Mouse (Mus musculus): ENCODE results near the gene Apba2. TPM values are rescaled to one million over a fixed set of nuclear protein-coding genes. Genes with fewer than 3 reads are reported as not detected.
A peak's percentile ranks its signal among the peaks of the same experiment; 100 is the strongest.

The Apba2 gene
- 188 and 204 TPM in 2 replicates for polyA plus RNA-seq (2012; rRNA removed)

- peak; percentile 42 for TF ChIP-seq CTCF (IDR thresholded peaks at IDR 0.05; ENCODE audit: extremely low read depth, insufficient read depth, low read length)
- TF ChIP-seq POLR2A (IDR thresholded peaks at IDR 0.05; ENCODE audit: extremely low read depth, insufficient read depth, low read length), result peak; percentile 34; the same call in 1 of the 2 replicates
- Histone ChIP-seq H3K4me3 (ENCODE audit: insufficient read depth, low read length) (peak within 1 kb of the TSS; percentile 75), H3K27ac (ENCODE audit: insufficient read depth, low read length) (peak within 1 kb of the TSS; percentile 97), H3K4me1 (ENCODE audit: control insufficient read depth, insufficient read depth, low read length) (peaks cover 14% of the 10 kb centered on the region)
Measured at GRCm38 (mm10) chr7:64501536-64502270, at the start of gene Apba2. Gene Apba2 (plus strand): TSS chr7:64501706.

- Histone ChIP-seq H3K4me1 (ENCODE audit: control insufficient read depth, insufficient read depth, low read length) (peaks cover 4% of the 10 kb centered on the region), H3K4me3 (ENCODE audit: insufficient read depth, low read length) (no peak overlapping the region), H3K27ac (ENCODE audit: insufficient read depth, low read length) (no peak overlapping the region; the same call in 1 of the 2 replicates)
- TF ChIP-seq POLR2A (IDR thresholded peaks at IDR 0.05; ENCODE audit: extremely low read depth, insufficient read depth, low read length) (no peak), CTCF (IDR thresholded peaks at IDR 0.05; ENCODE audit: extremely low read depth, insufficient read depth, low read length) (no peak)
Measured at GRCm38 (mm10) chr7:64451861-64452382, 49.6 kb upstream of the Apba2 start.

GRCm38 (mm10) chr7:64452471-64453222 lies 48.9 kb upstream of the Apba2 start:
- no peak overlapping the region for H3K27ac ChIP-seq (ENCODE audit: insufficient read depth, low read length)
- TF ChIP-seq CTCF (IDR thresholded peaks at IDR 0.05; ENCODE audit: extremely low read depth, insufficient read depth, low read length) (no peak), POLR2A (IDR thresholded peaks at IDR 0.05; ENCODE audit: extremely low read depth, insufficient read depth, low read length) (no peak)
- H3K4me1 ChIP-seq (ENCODE audit: control insufficient read depth, insufficient read depth, low read length), result peaks cover 4% of the 10 kb centered on the region
- H3K4me3 ChIP-seq (ENCODE audit: insufficient read depth, low read length), result no peak overlapping the region

GRCm38 (mm10) chr7:64456176-64456575 lies 45.3 kb upstream of the Apba2 start:
- Histone ChIP-seq H3K4me1 (ENCODE audit: control insufficient read depth, insufficient read depth, low read length) (peaks cover 4% of the 10 kb centered on the region), H3K27ac (ENCODE audit: insufficient read depth, low read length) (no peak overlapping the region)
- TF ChIP-seq CTCF (IDR thresholded peaks at IDR 0.05; ENCODE audit: extremely low read depth, insufficient read depth, low read length) (no peak), POLR2A (IDR thresholded peaks at IDR 0.05; ENCODE audit: extremely low read depth, insufficient read depth, low read length) (no peak)

GRCm38 (mm10) chr7:64456676-64457075 lies 44.8 kb upstream of the Apba2 start:
- TF ChIP-seq CTCF (IDR thresholded peaks at IDR 0.05; ENCODE audit: extremely low read depth, insufficient read depth, low read length), result no peak
- Histone ChIP-seq H3K4me1 (ENCODE audit: control insufficient read depth, insufficient read depth, low read length) (peaks cover 2% of the 10 kb centered on the region), H3K27ac (ENCODE audit: insufficient read depth, low read length) (no peak overlapping the region), H3K4me3 (ENCODE audit: insufficient read depth, low read length) (no peak overlapping the region)

More at GRCm38 (mm10) chr7:64456176-64456575, 45.3 kb upstream of the Apba2 start:
- H3K4me3 ChIP-seq (ENCODE audit: insufficient read depth, low read length), result no peak overlapping the region

- no peaks in the 10 kb centered on the region for H3K4me1 ChIP-seq (ENCODE audit: control insufficient read depth, insufficient read depth, low read length)
- TF ChIP-seq CTCF (IDR thresholded peaks at IDR 0.05; ENCODE audit: extremely low read depth, insufficient read depth, low read length) (no peak), POLR2A (IDR thresholded peaks at IDR 0.05; ENCODE audit: extremely low read depth, insufficient read depth, low read length) (no peak)
- no peak overlapping the region for H3K4me3 ChIP-seq (ENCODE audit: insufficient read depth, low read length)
- H3K27ac ChIP-seq (ENCODE audit: insufficient read depth, low read length), result no peak overlapping the region
Measured at GRCm38 (mm10) chr7:64457811-64458210, 43.7 kb upstream of the Apba2 start.

GRCm38 (mm10) chr7:64497438-64497837 lies 4.1 kb upstream of the Apba2 start:
- H3K4me1 ChIP-seq (ENCODE audit: control insufficient read depth, insufficient read depth, low read length), result no peaks in the 10 kb centered on the region
- TF ChIP-seq CTCF (IDR thresholded peaks at IDR 0.05; ENCODE audit: extremely low read depth, insufficient read depth, low read length) (peak; percentile 64), POLR2A (IDR thresholded peaks at IDR 0.05; ENCODE audit: extremely low read depth, insufficient read depth, low read length) (no peak)
- no peak overlapping the region for H3K27ac ChIP-seq (ENCODE audit: insufficient read depth, low read length)
- H3K4me3 ChIP-seq (ENCODE audit: insufficient read depth, low read length), result no peak overlapping the region

- H3K4me3 ChIP-seq (ENCODE audit: insufficient read depth, low read length), result peak overlapping the region; percentile 75
- H3K27ac ChIP-seq (ENCODE audit: insufficient read depth, low read length), result peak overlapping the region; percentile 97
- no peak for TF ChIP-seq POLR2A (IDR thresholded peaks at IDR 0.05; ENCODE audit: extremely low read depth, insufficient read depth, low read length)
- TF ChIP-seq CTCF (IDR thresholded peaks at IDR 0.05; ENCODE audit: extremely low read depth, insufficient read depth, low read length), result no peak
- H3K4me1 ChIP-seq (ENCODE audit: control insufficient read depth, insufficient read depth, low read length), result peaks cover 15% of the 10 kb centered on the region
Measured at GRCm38 (mm10) chr7:64502271-64503180, 1.0 kb downstream of the Apba2 start.

- Histone ChIP-seq H3K4me3 (ENCODE audit: insufficient read depth, low read length) (peak overlapping the region; percentile 75), H3K4me1 (ENCODE audit: control insufficient read depth, insufficient read depth, low read length) (peaks cover 22% of the 10 kb centered on the region), H3K27ac (ENCODE audit: insufficient read depth, low read length) (peak overlapping the region; percentile 36; the same call in 1 of the 2 replicates)
- TF ChIP-seq POLR2A (IDR thresholded peaks at IDR 0.05; ENCODE audit: extremely low read depth, insufficient read depth, low read length), result 0 out of 2 replicates have a peak, but pooled peaks have one; percentile 27
- TF ChIP-seq CTCF (IDR thresholded peaks at IDR 0.05; ENCODE audit: extremely low read depth, insufficient read depth, low read length), result no peak
Measured at GRCm38 (mm10) chr7:64503641-64504040, 2.1 kb downstream of the Apba2 start.
